Mouse (Mus musculus) layer of hippocampus, adult 8-10 months (tissue): ENCODE measurements at regions not wholly inside any gene's neighbourhood (a gene's known extent, or its start where the extent isn't known, plus 50 kb on each side); places are given as distances from the start of the nearest gene placed in this dataset.
"Not testable (repeated sequence)": the region's sequence is repeated elsewhere in the genome, so short reads cannot be mapped to it uniquely, and the experiment has no call there.

Experiments used
- DNase-seq, 2 experiments: peaks; one replicate each; pipeline ENCODE4 v3.0.0; 2022; ENCODE audit warnings: low spot score in 2 of 2

DNA sequence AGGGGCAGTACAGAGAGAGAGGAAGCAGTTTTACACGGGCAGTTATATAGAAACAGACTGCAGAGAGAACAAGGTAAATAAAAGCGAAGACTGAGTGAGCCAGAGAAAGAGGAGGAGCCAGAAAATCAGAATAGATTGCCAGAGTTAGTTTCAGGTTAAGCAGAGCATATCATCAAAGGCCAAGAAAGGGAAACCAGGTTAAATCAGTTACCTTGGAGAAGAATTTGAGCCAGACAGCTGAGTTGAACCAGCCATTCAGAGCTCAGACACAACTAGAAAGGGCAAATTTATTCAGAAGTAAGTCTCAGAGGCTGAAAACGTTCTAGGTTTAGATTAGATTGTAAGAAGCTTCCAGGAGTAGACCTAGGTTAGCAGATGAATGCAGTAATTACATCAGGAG is 858.6 kb downstream of the Adgrl3 start:
- DNase-seq = no peak

DNA sequence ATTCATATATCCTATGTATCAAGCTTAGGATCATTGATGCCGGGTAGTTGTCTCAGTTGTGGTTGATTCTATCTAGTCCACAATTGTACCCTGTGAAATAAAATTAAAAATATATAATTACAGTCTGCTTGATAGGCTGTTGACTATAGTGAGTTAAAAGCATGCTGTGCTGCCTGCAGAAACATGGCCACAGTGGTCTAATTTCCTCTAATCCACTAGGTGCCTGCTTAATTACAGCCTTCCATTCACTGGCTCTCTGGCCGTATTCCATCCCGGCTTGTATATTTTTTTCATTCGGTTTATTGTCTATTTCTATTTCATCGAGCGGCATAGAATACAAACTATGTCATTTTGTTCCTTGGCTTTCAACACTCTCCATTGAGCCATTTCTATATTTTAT is 873.4 kb downstream of the Adgrl3 start:
- no peak for DNase-seq

DNA sequence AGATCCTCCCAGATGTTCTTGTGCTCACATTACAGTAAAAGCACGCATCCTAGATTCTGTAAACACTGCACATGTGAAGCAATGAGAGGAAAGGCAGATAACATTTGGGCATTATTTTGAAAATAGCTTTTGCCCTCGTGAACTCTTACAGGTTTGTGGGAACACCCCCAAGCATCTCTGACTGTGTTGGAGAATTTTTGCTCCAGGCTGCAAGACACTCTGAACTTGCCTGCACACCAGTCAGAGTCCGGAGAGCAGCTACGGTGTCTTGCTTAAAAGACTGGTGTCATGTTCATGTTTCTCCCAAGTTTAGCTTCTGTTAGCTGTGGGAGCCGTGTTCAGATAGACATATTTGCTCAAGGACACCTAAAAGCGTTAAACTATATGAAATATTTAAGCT is 889.4 kb downstream of the Adgrl3 start:
- DNase-seq = no peak

DNA sequence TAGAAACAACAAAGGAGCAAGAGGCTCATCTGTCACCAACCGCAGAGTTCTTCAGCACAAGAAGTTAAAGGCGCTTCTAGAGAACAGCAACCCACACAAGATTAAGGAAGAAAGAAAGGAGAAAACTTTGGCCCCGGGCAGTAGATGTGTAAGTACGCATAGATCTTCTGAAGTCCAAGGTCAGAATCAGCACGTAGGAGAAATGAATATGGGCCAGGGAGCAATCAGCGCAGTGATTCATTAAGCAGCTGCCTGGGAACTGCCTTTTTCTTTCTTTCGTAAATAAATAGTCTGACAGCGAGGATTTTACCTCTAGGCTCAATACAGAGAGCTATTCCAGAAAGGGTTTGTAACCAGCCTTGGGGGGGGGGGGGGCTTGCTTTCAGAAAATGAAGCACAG is 890.0 kb downstream of the Adgrl3 start:
- no peak for DNase-seq

DNA sequence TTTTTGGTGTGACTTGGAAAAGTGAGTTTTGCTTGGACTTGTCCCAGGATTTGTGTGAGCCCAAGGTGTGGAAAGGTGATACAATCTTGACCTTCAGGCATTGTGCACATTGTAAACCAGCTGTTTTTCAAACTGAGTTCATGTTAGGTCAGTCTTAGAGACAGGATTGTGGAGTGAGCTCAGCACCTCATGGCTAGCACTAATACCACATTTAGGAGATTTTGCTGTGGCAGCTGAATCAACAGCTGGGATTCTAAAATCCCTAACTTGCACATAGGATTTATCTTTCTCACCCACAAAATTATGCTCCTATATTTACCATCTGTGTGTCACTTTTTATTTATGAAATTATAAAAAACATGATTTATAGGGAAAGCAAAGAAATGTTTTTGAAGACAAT is 896.7 kb downstream of the Adgrl3 start:
- DNase-seq = no peak

DNA sequence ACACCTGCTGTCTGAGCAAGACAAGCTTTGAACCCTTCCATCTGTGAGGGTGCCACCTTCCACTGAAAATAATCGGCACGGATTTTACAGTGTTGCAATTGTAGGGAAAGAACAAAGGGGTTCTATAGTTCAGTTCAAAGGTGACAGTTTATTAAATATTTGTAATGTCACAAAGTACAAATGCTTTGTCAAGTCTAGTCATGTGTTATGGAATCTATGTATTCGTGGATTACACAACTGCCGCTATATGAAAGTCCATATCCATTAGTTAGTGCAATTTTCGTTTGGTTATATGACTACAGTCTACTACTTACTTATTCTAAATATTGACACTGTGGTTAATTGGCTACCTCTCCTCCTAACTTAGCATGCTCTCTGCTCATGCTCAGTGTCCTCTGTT is 920.9 kb downstream of the Adgrl3 start:
- no peak for DNase-seq

DNA sequence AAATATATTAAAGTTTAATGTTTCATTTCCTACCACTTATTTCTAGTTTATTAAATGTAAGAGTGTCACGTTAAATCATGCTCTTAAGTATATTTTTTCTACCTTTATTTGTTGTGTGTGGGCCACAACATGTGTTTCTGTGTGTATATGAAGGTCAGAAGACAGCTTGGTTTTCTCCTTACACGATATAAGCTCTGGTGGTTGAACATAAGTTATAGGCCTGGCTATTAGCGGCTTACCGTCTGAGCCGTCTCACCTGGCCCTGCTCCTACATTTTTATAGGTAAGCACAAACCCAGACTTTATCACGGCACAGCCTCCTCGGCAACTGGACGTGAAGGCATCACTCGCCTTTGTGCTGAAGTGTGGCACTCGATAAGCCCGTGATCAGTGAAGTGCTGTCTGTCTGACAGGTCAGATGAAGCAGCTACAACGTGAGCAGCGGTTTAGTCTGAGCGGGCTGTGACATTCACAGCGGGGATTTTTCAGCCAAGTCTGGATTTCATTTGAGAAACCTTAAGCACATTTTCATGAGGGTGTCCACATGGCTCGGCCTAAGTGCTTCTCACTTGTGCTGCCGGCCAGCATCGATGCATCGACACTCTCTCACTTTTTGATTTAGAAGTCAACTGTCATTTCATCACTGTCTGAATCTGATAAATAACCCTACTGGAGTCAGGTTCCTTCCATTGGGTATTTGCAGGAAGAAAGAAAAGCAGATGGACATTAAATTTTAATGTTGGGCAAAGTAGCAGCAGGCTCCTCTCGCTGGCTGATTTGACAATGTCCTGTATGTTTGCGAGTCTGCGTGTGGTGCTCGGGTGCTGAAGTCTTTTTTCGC is 950.0 kb downstream of the Adgrl3 start:
- DNase-seq = no peak

DNA sequence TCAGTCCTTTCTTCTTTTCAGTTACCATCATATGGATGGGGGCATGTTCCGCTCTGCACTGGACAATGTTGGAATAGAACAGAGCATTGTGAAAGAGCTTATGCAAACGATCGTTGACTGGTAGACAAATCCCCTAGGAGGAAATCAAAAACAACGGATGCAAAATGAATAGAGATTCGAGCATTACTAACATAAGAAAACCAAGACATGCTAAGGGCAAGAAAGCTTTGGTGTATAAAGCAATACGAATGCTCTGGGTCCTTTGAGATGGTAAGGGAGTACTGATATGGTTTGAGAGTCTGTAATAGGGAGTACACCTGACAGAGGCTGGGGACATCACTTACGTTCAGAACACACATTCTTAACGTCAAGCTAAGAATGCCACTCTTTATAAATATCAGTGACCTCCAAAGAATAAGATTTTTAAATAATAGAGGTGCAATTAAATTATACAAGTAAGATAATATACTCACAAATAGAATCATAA is 950.6 kb downstream of the Adgrl3 start:
- DNase-seq = no peak

DNA sequence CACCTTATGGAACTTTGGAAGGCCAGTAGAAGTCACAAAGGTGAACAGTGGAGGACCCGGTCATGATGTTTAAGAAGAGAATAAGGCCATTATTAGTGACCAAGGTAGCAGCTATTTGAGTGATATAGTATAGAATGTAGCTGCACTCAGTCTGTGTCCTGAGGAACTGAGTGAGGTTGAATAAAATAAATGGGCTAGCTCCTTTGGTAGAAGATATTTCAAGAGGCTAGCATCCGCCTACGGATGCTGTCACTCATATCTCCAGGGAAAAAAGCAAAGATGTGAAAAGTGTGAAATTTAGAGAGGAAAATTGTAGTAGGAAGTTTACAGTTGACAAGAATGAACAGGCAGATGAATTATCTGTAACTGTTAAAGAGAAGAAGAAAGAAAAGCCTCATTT is 956.6 kb downstream of the Adgrl3 start:
- no peak for DNase-seq

DNA sequence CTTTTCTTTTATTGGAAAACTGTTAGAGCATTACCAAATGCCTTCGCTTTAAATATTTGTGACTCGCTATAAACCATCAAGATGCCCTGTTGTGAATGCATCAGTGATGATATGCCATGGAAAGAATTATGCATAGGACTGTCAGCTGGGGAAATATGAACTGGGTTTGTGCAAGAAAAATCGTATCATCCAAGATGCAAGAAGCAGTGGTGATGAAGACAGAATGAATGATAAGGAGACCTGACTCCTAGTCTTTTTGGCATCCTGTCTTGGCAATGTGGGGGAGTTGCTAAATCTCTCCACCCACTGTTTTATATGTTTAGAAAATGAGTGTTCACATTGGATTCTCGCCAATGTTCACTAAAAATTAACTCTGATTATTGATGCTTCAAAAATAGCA is 963.4 kb downstream of the Adgrl3 start:
- no peak for DNase-seq

DNA sequence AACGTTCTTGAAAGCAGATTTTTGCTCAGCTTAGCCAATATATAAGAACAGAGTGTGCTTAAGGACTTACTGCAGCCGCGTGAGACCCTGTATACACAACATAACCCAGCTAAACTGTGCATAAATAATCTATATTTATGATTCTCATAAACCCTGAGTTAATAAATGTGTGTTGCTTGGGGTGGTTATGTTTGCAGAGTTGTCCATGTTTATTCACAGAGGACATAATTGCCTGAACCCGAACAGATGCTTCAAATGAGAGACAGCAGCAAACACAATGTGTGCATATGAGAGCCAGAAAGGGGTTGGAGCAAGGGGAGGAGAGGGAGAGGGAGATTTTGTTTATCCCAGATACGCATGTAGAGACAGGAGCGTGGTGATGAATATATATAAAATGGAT is 968.1 kb downstream of the Adgrl3 start:
- DNase-seq = no peak

DNA sequence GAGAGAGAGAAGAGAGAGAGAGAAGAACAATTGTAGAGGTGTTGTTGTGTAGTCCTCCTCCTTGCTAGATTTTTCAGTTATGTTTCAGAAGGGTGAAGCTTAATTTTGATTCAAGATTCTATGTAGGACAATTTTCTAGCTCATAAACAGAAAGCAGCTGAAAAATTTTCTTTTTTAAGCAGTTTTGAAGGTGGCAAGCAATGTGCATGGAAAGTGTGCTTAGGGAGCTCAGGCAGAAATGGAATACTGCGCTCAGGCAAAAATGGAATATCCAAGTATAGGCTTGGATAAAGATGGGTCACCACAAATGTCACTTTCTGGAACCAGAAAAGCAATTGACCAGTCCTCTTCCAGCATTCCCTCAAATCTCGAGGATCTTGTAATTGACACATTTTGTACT is 988.0 kb downstream of the Adgrl3 start:
- no peak for DNase-seq

DNA sequence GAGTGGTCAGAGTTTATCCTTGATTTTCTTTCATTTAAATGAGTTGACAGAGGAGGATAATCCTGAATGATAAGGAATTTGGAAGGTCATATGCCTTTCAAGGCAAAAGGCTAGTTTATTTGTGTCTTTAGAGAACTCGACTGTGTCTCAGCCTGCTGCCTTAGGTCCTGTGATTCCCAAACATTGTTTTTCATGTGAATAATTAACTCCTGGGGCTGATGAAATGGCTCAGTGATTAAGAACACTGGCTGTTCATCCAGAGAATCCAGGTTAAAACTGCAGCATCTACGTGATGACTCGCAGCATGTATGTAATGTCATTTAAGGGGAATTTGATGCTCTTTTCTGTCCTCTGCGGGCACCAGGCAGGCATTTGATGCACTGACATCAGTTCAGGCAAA is 1004.2 kb downstream of the Adgrl3 start:
- no peak for DNase-seq

DNA sequence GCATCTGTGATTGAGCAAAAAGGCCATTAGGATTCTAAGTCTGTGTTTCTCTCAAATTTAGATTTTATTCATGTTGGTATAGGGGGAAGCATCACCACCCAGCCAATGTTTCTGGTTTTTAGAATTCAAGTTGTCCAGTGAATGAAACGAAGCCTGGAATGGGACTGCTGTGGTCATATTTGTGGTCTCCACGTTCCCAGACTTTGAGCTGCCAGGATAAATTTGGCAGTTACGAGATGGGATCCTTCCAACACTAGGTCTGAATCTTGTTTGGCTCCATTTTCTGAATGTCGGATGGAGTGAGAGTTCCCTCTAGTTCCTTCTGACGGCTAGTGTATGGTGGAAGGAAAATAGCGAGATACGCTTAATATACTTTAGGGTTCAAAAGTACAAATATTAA is 1014.8 kb downstream of the Adgrl3 start:
- DNase-seq = no peak

DNA sequence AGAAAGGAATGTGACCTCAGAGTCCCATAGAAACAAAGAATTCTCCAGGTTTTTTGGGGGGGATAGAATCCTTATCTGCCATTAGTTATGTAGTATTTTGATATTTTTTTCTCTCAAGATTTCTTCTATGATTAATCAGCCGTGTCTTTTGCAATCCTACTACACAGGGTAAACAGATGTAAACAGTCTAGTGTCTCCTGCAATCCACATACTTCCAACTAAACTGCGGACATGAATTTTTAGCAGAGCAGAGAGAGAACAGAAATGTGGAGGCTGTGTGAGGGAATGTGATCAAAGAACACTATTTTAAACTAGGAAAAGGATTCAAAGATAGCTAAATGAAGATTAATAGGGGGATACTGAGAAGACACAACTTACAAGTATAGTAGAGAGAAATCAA is 1026.2 kb downstream of the Adgrl3 start:
- no peak for DNase-seq

DNA sequence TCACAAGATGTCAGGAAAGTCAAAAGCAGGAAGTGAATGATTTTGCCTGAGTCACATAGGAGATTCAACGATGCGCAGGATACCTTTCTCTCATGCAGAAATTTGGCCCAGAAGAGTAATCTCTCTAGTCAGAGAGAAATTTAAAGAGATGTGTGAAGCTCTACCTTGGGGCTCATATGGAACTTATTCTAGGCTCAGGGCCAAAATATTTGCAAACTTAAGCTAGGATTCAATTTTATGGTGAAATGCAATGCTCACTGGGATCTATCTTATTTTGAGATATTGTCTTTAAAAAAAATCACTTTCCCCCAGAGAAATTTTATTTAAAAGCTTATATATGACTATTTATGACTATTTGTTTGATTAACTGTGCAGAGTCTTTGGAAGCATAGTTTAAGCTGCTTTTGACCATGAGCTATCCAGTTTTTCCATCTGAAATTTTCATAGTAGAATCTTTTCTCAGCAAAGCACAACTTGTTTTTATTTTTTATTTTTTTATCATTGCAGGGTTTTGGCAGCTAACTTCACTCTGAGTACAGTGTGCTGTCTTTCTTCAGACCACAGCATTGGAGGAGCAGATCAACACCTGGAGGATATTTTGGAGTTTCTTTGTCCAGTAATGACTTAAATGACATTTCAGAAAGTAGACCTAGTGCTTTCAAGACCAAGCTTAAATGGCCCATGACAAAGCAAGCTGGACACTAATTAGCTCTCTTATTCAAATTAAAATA is 1039.3 kb downstream of the Adgrl3 start:
- DNase-seq = no peak

DNA sequence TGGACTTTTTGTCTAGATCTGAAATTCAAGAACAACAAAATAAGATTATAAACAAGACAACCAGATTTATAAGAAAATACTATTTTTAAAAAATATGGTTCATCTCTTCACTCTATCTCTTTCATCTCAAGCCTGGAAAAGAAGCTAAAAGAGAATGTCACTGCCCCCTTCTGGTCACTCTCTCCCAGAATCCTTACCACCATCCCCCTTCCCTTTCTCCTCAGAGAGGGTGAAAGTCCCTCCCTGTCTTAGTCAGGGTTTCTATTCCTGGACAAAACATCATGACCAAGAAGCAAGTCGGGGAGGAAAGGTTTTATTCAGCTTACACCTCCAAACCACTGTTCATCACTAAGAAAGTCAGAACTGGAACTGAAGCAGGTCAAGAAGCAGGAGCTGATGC is 1040.7 kb downstream of the Adgrl3 start:
- peak in 1 of 2 experiments; percentile 11 for DNase-seq

DNA sequence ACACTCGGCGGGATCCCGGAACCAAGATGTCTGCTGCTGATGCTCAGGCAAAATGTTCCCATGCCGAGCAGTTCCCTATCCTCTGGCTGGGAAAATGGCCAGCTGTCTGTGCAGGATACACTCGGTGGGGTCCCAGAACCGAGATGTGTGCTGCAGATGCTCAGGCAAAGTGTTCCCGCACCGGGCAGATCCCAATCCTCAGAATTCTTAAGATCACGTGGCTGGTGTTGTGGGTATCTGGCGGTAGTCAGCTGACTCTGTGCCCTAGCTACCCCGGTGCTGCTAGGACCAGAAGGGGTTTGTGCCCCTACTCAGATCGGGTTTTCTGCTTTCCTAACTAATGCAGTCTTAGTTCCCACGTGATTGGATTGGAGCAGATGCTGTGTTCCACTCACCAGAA is 1049.3 kb downstream of the Adgrl3 start:
- DNase-seq = not testable (repeated sequence)

DNA sequence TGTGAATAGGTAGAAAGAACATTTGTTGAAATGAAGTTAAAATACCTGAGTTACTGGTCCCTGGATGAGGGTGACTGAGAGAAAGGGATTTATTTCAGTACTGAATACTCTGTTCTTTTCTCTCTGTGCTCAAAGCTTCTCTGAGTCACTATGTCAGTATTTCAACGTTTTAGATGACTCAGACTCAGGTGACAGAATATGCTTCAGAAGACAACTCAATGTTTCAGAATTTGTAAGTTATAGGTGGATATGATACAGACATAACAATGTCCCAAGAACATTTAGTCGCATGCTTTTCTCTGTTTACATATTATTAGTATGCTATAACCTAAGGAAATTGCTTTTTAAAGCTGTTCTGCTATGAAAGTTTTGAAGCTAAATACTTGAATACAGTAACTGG is 1069.5 kb downstream of the Adgrl3 start:
- no peak for DNase-seq

DNA sequence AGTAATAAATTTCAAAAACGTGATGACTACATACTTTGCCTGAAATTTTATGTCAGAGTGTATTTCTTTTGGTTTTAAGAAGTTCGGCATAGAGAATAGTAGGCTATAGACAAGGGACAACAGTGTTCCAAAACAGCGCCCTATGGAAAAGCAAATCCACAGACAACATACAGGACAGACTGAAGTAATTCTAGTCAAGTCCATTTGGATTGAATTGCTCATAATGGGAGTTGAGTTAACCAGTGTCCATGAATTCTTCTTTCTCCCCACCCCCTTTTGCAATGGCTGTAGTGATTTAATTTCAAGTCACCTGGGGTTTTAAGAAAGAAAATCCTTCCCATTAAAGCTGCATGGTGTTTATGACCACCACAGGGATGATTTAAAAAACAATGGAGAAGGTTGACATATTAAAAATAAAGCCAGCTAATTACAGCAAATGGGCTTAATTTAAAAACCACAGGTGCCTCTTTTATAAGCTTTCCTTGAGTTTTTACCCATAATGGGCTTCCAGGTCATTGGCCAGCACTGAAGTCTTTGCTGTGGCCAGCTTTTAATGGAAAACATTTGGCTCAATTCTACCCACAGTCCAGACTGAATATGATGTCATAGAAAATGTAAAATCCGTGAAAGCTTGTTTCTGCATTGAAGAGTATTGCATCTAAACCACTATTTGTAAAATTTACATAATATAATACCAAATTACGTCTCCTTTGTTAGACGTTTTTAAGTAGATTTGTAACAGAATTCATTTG is 1083.3 kb downstream of the Adgrl3 start:
- no peak for DNase-seq

DNA sequence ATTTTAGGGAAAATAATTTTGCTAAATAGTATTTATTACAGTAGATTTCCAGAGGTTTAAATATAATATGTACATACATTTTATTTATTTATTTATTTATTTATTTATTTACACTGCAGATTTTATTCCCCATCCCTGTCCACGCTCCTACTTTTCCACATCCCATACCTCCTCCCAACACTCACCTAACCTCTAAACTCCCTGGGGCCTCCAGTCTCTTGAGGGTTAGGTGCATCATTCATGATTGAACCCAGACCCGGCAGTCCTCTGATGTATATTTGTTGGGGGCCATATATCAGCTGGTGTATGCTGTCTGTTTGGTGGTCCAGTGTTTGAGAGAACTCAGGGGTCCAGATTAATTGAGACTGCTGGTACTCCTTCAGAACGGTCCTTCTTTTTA is 1083.9 kb downstream of the Adgrl3 start:
- no peak for DNase-seq

DNA sequence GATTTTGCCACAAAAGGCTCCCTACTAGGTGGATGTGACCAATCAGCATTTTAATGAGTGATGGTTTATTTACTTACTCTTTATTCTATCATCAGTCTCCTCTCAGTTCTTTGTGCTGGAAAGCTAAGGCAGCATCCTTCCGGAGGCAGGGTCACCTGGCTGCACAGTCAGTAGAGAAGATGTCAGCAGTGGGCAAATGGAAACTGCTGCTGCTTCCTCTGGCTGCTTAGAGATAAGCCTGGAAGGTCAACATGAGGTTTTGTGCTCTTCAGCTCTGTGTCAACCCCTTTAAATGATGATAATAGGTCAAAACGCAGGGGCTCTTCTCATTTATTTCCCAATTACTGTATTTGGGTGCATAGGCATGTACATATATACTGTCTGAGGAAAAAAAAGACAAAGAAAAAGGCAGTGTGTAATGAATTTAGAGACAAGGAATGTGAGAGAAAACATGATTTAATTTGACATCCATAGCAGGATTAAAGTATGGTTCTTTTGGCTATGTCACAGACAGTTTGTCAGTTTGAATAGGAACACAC is 1106.1 kb downstream of the Adgrl3 start:
- DNase-seq = no peak
